Mouse (Mus musculus) liver, postnatal 0 days (tissue): ENCODE measurements around the gene Il20.

Source experiments
- CTCF ChIP-seq: sonication (generic); IDR thresholded peaks from 2 replicates; pipeline ENCODE4 v1.5.1; 2016; ENCODE audit warnings: antibody characterized with exemption, low read depth
- EP300 ChIP-seq: IDR thresholded peaks from 2 replicates; pipeline ENCODE4 v1.6.1; 2016; ENCODE audit warnings: antibody characterized with exemption, low read depth, mild to moderate bottlenecking

GRCm38 (mm10) chr1:130894468-130894867, 16.8 kb downstream of the Il20 start:
- TF ChIP-seq CTCF: no peak
- no peak for TF ChIP-seq EP300
